Mouse (Mus musculus): Measurements from ENCODE around the gene Mmp7.

Gene Mmp7

DNA sequence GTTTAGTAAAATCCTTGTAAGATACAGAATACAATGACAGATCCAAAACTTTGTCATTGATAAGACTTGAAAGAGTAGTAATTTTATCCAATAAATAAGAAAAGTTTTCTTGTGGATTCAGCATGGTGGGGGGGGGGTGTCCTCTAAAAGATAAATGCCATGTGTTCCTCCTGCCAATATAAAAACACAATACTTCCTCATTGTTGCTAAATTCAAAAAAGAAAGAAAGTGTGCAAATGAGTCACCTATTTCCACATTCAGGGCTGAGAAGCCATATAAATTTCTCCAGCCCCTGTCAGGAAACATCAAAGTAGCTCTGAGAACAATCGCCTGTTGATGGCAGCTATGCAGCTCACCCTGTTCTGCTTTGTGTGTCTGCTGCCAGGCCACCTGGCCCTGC, at the start of gene Mmp7:
Gene Mmp7 (plus strand): TSS at position 301 of the 400 bp plus-strand sequence.
- no peak for DNase-seq (ENCODE audit: low read depth)

DNA sequence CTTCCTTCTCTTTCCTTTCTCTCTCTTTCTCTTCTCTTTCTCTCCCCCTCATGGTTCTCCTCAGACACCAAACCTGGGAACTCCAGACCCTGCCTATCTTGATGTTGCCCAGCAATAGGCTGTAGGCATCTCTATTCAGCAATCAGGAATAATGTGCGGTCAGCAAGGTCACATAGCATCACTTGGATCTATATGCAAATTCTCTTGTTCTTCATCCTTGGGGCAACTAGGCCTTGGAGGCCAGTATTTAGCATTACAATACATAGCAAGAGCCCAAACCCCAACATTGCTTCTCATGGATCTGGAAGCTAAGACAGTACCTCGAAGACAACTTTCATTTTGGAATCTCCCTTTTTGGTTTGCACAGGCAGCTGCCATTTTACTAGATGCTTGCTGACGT, 44.0 kb upstream of the Mmp7 start:
- no peak for DNase-seq (ENCODE audit: low read depth)

DNA sequence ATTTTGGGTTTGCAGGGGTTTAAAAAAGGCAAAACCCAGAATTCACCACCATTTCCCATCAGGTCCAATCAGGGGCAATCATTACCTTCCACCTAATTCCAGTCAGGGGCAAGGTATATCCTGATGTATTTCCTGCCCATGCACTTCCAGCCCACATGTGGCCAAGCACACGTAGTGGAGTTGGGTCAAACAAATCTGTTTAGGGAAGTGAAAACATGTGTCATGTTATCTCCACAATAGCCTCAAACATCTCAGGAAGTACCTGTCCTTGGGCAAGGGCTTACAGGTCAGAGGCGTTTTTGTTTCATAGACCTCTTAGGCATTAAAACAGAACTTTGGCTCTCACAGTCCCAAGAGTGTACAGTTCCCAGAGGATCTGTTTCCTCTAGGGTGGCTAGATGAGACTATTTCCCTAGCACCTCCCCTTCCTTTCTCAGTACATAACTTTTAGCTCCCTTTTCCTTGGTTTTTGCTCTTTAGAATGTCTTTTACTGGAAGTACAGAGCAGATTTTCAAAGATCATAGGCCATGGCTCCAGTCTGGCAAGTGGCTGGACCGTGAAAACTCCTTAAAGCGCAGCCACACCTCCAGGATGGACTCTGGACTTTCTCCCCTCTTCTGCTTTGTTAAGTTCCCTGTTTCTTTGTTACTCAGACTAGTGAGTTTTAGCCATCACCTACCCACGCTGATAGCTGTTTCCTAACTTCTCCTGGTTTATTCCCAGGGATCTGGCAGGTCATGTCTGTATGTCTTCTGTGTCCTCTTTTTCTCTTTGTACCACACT, 41.3 kb upstream of the Mmp7 start:
- no peak for DNase-seq (ENCODE audit: low read depth)

DNA sequence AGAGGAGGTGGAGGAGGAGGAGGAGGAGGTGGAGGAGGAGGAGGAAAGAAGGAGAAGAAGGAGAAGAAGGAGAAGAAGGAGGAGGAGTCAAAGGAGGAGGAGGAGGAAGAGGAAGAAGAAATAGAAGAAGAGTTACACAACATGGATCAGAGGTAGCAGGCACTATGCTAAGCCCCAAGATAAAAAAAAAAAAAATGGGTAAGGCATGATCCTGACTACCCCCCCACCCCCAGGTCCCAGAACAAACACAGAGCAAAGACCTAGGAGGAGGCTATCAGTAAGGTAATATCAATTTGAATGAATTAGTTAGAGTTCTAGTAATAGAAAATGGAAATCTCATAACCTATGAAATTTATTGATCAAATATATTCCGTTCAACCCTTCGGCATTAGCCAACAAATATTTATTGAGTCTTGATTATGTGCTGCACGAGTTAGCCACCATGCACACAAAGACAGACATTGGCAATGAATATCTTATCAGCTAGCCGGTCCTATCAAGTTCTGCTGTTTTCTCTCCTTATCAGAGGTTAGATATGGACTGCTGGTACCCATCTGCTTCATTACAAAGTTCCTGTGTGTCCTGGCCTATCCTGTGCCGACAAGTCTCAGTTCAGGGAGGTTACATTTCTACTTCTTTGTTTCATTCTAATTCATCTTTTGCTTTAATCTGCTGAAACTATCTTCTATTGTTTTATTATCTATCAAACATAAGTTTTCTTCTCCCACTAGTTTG, 39.4 kb upstream of the Mmp7 start:
- no peak for DNase-seq (ENCODE audit: low read depth)

DNA sequence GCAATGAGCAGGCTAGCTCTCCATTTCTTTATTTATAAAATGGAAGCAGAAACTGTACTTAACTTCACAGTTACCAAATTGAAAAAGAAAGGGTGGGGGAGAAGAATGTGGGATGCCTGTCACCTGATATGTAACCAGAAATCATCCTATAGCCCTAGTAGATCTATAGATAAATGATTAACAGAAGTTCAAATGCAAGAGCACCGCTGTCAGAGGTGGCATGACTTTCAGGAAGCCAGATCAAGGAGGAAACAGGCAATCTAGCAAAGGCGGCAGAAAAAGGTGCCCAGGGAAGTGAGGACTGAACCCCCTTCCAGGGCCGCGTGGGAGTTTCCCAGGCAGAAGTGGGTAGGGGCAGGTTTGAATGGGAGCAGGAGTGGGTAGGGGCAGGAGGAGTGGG, 33.9 kb upstream of the Mmp7 start:
- DNase-seq (ENCODE audit: low read depth), result no peak

DNA sequence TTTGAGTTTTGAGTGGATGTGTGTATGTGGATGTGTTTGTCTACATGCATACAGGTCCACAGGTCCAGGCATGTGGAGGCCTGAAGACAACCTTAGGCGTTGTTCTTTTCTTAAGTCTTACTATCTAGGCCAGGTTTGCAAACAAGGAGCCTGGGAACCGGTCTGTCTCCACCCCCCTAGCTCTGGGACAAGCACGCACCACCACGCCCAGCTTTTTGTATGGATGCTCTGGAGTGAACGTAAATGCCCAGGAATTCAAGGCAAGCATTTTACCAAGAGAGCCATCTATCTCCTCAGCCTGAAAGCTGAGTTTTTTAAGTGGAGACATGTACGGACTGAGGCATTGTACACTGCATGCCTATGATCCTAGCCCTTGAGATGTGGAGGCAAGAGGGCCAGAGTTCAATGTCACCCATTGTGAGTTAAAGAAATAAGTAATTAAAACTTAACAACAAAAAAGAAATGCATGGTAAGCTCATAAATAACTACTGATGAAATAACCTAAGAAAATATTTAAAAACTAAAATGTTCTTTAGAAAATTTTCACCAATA, 32.3 kb upstream of the Mmp7 start:
- DNase-seq (ENCODE audit: low read depth), result no peak

DNA sequence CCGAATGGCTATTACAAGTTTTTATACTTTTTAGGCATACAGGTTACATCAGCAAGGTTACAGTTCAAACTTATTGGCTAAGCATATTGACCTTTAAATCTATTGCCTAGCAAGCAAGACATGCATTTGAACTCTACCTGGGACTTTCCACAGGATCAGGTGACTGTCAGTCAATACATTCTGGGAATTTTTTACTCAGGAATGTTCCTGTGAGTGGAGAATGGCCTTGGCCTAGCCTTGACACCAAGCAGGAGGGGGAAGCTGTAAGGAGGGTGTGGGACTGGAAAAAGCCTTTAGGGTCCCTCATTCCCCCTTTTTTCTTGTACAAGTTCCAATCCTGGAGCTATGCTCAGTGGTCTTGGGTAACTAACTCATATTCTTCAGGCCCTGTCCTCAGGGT, 30.5 kb upstream of the Mmp7 start:
- DNase-seq (ENCODE audit: low read depth), result no peak

DNA sequence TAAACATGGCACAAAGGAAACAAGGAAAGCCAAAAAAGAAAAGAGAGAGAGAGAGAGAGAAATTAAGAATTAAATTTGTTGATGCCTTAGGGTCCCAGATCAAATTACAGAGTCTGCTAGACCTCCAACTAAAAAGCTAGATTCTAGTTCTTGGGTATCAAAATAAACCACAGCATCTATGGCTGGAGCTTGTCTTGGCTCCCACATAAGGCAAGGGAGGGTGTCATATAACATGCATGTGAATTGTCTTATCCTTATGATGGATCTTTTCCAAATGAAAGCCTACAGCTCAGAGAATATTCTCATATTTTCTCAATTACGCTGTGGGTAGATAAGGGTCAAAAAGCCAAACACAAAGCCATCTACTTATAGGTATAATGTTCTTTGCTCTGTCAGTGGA, 22.2 kb upstream of the Mmp7 start:
- DNase-seq (ENCODE audit: low read depth), result no peak

DNA sequence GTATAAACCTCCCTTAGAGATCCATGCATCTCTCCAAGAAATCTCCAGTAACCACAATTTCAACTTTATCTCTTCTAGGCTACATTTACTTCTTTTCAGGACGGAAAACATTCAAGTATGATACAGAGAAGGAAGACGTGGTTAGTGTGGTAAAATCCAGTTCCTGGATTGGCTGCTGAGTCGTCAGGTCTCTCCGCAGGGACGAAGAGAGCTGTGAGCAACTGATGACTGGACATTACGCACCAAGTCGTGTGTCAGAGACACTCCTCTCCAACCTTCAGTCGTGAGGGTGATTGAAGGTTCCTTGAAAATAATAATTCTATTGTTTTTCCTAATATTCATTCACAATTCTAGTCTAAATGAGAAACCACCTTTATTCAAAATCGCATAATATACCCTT, 18.9 kb upstream of the Mmp7 start:
- no peak for DNase-seq (ENCODE audit: low read depth)

DNA sequence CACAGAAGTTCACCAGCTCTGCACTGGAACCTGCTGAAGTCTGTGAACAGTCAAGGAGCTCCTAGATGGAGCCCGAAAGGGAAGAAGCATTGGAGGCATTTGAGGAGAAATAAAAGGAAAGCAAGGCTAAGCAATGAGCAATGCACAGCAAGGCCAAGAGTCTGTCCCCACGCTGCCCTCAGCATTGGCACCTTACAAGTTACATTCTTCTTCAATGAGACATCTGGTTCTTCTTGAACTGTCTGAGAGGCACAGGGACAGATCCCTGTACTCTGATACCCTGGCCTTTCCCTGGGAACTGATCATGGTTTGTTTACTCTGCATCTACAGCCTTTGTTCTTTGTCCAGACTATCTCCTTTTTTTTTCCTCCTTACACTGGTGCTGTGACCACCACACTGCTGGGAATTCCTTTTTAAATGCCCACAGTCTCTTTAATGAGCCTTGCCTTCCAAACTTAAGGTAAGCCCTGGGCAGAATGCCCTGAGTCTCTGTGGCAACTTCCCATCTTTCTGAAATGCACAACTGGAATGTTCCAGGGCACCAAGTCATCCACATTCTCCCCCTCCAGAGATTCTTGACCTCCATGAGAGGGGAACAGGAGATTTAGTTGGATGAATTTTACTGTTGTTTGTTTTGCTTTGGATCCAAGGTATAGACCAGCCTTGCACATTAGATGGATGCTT, 13.6 kb upstream of the Mmp7 start:
- DNase-seq (ENCODE audit: low read depth), result no peak

DNA sequence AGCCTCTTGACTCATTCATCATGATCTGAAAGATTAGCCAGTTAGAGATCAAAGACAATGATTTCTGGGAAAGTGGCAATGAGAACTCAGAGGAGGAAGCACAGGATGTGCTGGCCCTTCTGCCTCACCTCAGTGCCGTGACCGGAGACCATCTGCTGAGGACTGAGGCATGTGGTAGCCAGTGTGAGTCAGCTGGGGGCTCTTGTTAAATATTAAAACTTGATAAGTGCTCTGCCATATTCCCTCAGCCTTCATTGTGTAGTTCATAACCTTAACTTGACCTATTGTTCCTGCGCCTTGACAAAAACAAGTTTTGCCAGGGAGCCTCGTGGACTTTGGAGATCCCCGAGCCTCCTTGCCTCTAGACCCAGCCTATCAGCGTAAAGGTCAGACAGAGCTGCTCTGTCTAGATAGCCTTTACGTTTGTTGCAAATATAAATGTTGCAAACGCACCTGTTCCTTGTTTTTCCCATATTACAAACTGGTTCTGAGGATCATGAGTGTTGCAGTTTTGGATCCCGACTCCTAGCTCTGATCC, 9.7 kb upstream of the Mmp7 start:
- no peak for DNase-seq (ENCODE audit: low read depth)

DNA sequence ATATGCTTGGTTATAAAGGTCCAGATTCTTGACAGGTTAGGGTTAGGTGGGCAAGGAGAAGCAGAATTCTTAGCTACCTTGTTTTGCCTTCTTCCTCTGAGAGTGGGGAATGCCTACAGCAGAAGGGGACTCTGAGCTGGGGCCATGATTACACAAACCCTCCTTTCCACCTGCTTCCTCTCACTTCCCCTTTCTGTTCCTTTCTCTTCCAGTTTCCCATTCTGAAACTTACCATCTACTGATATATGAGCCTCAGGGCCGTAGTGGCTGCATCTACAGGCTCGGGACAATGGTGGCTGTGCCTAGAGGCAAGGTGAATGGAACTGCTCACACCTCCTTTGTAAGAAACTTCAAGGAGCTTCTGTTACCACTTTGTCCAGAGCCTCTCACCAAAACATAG, 5.9 kb upstream of the Mmp7 start:
- no peak for DNase-seq (ENCODE audit: low read depth)

DNA sequence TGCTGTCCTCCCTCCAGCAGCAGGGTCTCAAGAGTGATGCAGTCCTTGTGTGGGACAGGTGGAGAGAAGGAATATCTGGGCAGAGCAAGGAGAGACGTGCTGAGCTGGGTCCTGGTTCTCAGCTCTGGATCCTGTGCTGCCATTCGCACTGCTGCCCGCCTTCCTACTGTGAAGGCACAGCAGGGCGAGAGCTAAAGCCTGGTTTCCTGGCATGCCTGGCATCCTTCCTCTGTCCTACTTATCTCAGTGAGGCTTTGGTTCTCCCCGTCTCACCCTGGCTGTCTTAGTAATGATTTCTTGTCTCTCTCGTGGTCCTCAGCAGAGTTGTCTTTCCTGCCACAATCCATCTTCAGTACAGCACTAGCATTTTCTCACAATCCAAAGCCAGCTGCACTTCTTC, 2.1 kb upstream of the Mmp7 start:
- no peak for DNase-seq (ENCODE audit: low read depth)

DNA sequence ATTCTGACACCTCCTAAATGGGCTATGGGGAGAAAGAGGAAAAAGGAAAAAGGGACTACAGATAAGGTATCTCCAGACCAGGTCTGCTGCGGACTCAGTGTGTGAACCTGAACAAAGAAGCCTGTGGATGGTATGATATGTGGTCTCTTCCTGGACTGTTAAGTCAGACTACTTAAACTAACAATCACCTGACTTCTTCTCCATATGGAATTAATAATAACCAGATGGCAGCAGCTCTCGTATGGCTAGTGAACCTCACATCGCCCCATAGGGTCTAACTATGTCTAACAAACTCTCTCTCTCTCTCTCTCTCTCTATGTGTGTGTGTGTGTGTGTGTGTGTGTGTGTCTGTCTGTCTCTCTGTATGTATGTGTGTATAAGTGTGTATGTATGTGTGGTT, 2.1 kb downstream of the Mmp7 start:
- no peak for DNase-seq (ENCODE audit: low read depth)

DNA sequence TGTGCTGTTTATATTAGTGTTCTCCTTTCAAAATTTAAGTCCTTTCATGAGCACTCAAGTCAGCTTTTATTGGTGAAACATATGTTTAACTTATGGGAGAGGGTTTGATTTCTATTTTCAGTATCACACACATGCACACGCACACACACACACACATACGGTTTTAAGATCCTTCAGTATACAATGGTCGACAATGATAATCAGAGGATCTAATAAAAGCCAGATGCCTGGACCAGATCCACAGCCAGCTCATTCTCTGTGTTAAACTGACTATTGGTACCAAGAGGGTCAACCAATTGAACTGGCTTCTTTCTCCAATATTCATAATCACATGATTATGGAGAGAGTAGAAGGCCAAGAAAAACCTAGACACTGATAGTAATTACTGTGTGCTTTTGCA, 3.8 kb downstream of the Mmp7 start:
- peak; percentile 40 for DNase-seq (ENCODE audit: low read depth)

DNA sequence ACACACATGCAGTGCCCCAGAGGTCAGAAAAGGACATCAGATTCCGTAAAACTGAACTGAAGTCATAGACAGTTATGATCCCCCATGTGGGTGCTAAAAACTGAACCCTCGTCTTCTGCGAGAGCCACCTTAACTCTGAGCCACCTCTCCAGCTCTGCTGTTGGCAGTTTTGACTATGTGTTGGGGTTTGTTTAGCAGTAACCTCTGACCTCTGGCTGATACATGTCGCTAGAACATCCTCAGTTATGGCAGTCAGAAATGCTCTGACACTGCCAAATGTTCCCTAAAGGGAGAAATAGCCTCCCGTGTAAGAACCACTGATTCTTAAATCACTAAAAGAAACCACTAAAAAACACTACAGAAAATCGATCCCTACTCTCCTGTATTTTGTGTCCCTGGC, 16.8 kb downstream of the Mmp7 start:
- no peak for DNase-seq (ENCODE audit: low read depth)

DNA sequence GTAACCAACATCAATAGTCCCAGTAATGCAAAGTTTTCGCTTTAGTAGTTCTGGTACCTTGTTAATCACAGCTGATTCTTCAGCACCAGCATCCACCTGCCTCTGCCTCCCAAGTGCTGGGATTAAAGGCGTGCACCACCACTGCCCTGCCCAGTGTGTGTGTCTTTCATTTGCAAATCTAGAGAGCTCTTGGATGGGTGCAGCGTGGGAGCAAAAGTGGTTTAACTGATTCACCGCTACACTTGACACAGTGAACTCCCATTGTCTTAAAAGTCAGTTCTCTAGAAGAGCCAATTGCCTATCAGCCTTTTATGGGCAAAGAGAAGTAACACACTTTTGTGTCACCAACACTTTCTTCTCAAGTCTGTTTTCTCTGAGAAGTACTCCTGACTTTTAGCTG, 19.3 kb downstream of the Mmp7 start:
- DNase-seq (ENCODE audit: low read depth), result no peak

DNA sequence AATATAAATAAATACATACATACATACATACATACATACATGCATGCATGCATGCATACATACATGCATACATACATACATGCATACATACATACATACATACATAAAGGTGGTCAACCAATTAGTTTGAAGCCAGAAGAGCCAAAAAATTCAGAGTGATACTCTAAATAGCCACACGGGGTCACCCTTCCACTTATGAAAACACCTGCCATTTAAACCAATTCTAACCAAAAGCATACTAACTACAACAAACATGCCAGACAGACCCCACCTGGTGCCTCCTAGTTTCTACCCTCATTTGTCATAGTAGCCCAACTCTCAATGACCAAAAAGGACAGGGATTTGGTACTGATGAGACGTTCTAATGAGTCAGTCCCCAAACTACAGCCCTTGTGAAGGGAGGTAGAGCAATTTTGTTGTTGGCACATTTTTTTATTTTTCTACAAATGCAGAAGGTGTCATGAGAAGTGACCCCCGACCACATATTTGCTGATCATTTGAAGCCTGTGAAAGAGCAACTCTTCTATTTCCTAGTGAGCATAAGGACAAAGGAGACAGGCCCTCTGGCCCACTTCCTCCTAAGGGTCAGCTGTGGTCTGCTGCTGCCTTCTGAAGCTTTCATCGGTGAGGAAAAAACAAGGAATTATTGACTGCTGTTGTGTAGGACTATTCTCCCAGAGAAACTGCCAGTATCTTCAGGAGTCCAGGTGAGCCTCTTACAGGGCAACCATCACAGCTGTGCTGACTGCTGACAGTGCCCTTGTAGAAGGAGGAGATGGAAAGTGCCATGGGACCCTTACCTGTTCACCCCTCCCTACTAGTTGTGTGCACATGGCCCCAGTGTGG, 22.4 kb downstream of the Mmp7 start:
- peak; percentile 77 for DNase-seq (ENCODE audit: low read depth)

DNA sequence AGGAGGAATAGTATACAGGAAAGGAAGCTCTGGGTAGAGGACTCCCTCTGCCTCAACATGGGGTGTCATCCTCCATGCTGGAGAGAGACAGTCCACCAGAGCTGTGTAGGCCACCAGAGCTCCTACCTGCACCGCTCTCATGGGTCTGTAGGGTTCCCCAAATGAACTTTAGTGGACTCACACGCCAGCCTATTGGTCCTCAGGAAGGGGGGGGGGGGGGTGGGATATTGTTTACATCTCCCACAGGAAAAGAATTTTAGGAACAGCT, 23.0 kb downstream of the Mmp7 start:
- DNase-seq (ENCODE audit: low read depth), result no peak

DNA sequence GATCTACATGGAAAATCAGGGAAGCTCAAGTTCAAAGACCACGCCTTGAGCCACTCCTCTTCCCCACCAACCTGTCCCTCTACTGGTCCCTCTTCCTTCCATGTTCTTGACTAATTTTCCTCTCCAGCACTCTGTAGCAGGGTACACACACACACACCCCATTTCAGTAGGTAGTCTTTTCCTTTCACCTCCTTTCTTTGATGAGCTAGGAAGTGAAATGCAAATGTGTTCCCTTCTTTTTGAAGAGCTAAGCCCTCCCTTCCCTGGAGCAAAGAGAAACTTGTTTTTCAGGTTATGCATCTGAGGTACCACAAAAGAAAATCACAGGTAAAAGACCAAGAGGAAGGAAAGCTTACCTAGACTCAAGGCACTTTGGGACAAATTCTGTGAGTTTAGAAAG, 29.7 kb downstream of the Mmp7 start:
- DNase-seq (ENCODE audit: low read depth), result no peak

DNA sequence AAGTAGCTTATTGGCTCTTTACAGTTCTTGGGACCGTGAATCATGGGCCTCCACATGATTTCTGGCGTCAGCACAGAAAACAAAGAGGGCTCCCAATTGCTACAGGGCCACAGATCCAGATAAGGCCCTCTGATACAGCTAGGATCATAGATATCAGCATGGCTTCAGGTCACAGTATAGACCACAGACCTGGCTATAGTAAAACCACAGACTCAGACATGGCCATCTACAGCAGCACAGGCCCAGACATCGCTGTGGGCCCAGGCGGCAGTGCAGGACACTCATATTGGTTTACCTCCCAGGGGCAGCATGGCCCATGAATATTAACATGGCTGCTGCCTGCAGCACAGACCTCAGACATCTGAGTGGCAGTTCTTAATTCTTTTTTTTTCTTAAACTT, 37.1 kb downstream of the Mmp7 start:
- DNase-seq (ENCODE audit: low read depth), result no peak

DNA sequence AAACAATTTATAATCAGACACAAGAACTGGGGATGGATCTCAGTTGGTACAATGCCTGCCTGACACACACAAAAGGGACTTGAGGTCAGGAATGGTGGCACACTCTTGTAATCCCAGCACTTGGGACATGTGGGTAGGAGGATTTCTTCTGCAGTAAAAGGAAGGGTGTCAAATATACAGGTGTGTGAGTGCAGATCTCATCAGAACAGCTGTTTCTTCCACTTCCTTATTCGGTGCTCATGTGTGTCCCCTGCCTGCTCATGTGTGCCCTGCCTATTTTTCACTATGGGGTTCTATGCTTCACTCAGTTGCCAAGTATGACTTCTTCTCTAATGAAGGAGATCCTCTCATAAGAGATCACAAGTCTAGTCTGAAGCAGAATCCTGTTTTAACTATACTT, 50.8 kb downstream of the Mmp7 start:
- no peak for DNase-seq (ENCODE audit: low read depth)

Measured in NIH3T3 (cell line).